Mouse (Mus musculus): Measurements from ENCODE around the gene Cib1. TPM values are rescaled to one million over a fixed set of nuclear protein-coding genes. Genes with fewer than 3 reads are reported as not detected.
A peak's percentile ranks its signal among the peaks of the same experiment; 100 is the strongest.

The Cib1 gene
- total RNA-seq (2022) = 10 to 100 TPM; 12.7 to 19.1 (median 16.5) TPM

GRCm38 (mm10) chr7:80232489-80233029, at the start of gene Cib1, which contains the start of gene Gdpgp1:
Gene Cib1 (minus strand): TSS chr7:80232813.
Gene Gdpgp1 (plus strand): TSS chr7:80232865.
- peak; percentile 94 for DNase-seq (ENCODE audit: low spot score)

- DNase-seq (ENCODE audit: low spot score) = no peak
These were observed 49.0 kb upstream of the Cib1 start for GRCm38 (mm10) chr7:80281646-80282045.

GRCm38 (mm10) chr7:80280998-80281397, 48.4 kb upstream of the Cib1 start:
- no peak for DNase-seq (ENCODE audit: low spot score)

- DNase-seq (ENCODE audit: low spot score) = no peak
These were observed 47.4 kb upstream of the Cib1 start for GRCm38 (mm10) chr7:80280032-80280431.

- DNase-seq (ENCODE audit: low spot score) = no peak
These were observed 43.8 kb upstream of the Cib1 start for GRCm38 (mm10) chr7:80276374-80276773.

- no peak for DNase-seq (ENCODE audit: low spot score)
These were observed 40.8 kb upstream of the Cib1 start for GRCm38 (mm10) chr7:80273456-80273855.

GRCm38 (mm10) chr7:80269751-80270255, 37.2 kb upstream of the Cib1 start:
- DNase-seq (ENCODE audit: low spot score) = no peak

GRCm38 (mm10) chr7:80268897-80269750, 36.5 kb upstream of the Cib1 start, which contains the start of gene Vps33b:
Gene Vps33b (plus strand): TSS chr7:80269649.
- peak; percentile 97 for DNase-seq (ENCODE audit: low spot score)

- DNase-seq (ENCODE audit: low spot score) = no peak
These were observed 35.2 kb upstream of the Cib1 start for GRCm38 (mm10) chr7:80267764-80268163.

GRCm38 (mm10) chr7:80264606-80265005, 32.0 kb upstream of the Cib1 start:
- no peak for DNase-seq (ENCODE audit: low spot score)

GRCm38 (mm10) chr7:80261372-80261990, 28.9 kb upstream of the Cib1 start:
- no peak for DNase-seq (ENCODE audit: low spot score)

- peak; percentile 89 for DNase-seq (ENCODE audit: low spot score)
These were observed 28.2 kb upstream of the Cib1 start, which contains the start of gene Ngrn for GRCm38 (mm10) chr7:80260625-80261371. Gene Ngrn (plus strand): TSS chr7:80261215.

- no peak for DNase-seq (ENCODE audit: low spot score)
These were observed 25.1 kb upstream of the Cib1 start for GRCm38 (mm10) chr7:80257706-80258105.

- no peak for DNase-seq (ENCODE audit: low spot score)
These were observed 23.4 kb upstream of the Cib1 start for GRCm38 (mm10) chr7:80255981-80256380.

GRCm38 (mm10) chr7:80252886-80253285, 20.3 kb upstream of the Cib1 start:
- DNase-seq (ENCODE audit: low spot score) = no peak

- DNase-seq (ENCODE audit: low spot score) = no peak
These were observed 19.8 kb upstream of the Cib1 start for GRCm38 (mm10) chr7:80252437-80252836.

- no peak for DNase-seq (ENCODE audit: low spot score)
These were observed 14.2 kb upstream of the Cib1 start for GRCm38 (mm10) chr7:80246859-80247258.

GRCm38 (mm10) chr7:80246148-80246721, 13.6 kb upstream of the Cib1 start, which contains the start of gene Ttll13:
Gene Ttll13 (plus strand): TSS chr7:80246376.
- peak; percentile 96 for DNase-seq (ENCODE audit: low spot score)

GRCm38 (mm10) chr7:80244851-80245250, 12.2 kb upstream of the Cib1 start:
- no peak for DNase-seq (ENCODE audit: low spot score)

GRCm38 (mm10) chr7:80241661-80242060, 9.0 kb upstream of the Cib1 start:
- DNase-seq (ENCODE audit: low spot score) = no peak

GRCm38 (mm10) chr7:80238542-80238941, 5.9 kb upstream of the Cib1 start:
- DNase-seq (ENCODE audit: low spot score) = no peak
